Mouse (Mus musculus): ENCODE results near the gene Cand1. TPM values are rescaled to one million over a fixed set of nuclear protein-coding genes. Genes with fewer than 3 reads are reported as not detected.

The Cand1 gene
- polyA plus RNA-seq, 1 experiment from 2014 or later: 51.5 TPM

GRCm38 (mm10) chr10:119239633-119239968, 254 bp downstream of the Cand1 start:
- 0 out of 2 replicates have a peak, but pooled peaks cover 6% of the 10 kb centered on the region for H3K4me1 ChIP-seq
- H3K36me3 ChIP-seq: no peaks in the 10 kb centered on the region
- H3K27ac ChIP-seq: peak overlapping the region; percentile 98
- no peaks in the 10 kb centered on the region for H3K9me3 ChIP-seq
- H3K4me2 ChIP-seq: peak overlapping the region; percentile 65
- ATAC-seq (ENCODE audit: insufficient read depth, low FRiP score, low read depth): peak; percentile 41; the same call in 1 of the 2 replicates
- H3K27me3 ChIP-seq (replicated peaks): no peaks in the 10 kb centered on the region
- H3K4me3 ChIP-seq (replicated peaks): peak overlapping the region; percentile 87
- WGBS: under 1% methylated on average over 31 of the region's 37 CpGs
- H3K9ac ChIP-seq: peak overlapping the region; percentile 96

- peak overlapping the region; percentile 98 for H3K27ac ChIP-seq
- peak overlapping the region; percentile 96 for H3K9ac ChIP-seq
- H3K4me3 ChIP-seq (replicated peaks): peak overlapping the region; percentile 87
- 0 out of 2 replicates have a peak, but pooled peaks cover 6% of the 10 kb centered on the region for H3K4me1 ChIP-seq
- H3K9me3 ChIP-seq: no peaks in the 10 kb centered on the region
- no peaks in the 10 kb centered on the region for H3K36me3 ChIP-seq
- WGBS: under 1% methylated on average over 44 of the region's 54 CpGs
- peak; percentile 9 for ATAC-seq (ENCODE audit: insufficient read depth, low FRiP score, low read depth)
- H3K4me2 ChIP-seq: peak overlapping the region; percentile 65
- H3K27me3 ChIP-seq (replicated peaks): no peaks in the 10 kb centered on the region
Observed at GRCm38 (mm10) chr10:119238985-119239631, 747 bp downstream of the Cand1 start.

- no peaks in the 10 kb centered on the region for H3K27me3 ChIP-seq (replicated peaks)
- no peaks in the 10 kb centered on the region for H3K36me3 ChIP-seq
- no peak overlapping the region for H3K9ac ChIP-seq
- WGBS: 81% methylated on average over 5 of the region's 5 CpGs
- H3K4me3 ChIP-seq (replicated peaks): no peak overlapping the region
- no peaks in the 10 kb centered on the region for H3K9me3 ChIP-seq
- H3K4me2 ChIP-seq: no peak overlapping the region
- H3K27ac ChIP-seq: no peak overlapping the region
- peaks cover 11% of the 10 kb centered on the region; the same call in 1 of the 2 replicates for H3K4me1 ChIP-seq
- no peak for ATAC-seq (ENCODE audit: insufficient read depth, low FRiP score, low read depth)
Observed at GRCm38 (mm10) chr10:119231526-119231925, 8.3 kb downstream of the Cand1 start.

- H3K27ac ChIP-seq: no peak overlapping the region
- no peak overlapping the region for H3K4me2 ChIP-seq
- H3K4me3 ChIP-seq (replicated peaks): no peak overlapping the region
- WGBS: 89% methylated on average over 4 of the region's 4 CpGs
- H3K9me3 ChIP-seq: no peaks in the 10 kb centered on the region
- H3K36me3 ChIP-seq: peaks cover 8% of the 10 kb centered on the region
- no peaks in the 10 kb centered on the region for H3K27me3 ChIP-seq (replicated peaks)
- no peak for ATAC-seq (ENCODE audit: insufficient read depth, low FRiP score, low read depth)
- H3K9ac ChIP-seq: no peak overlapping the region
- H3K4me1 ChIP-seq: peaks cover 11% of the 10 kb centered on the region; the same call in 1 of the 2 replicates
Observed at GRCm38 (mm10) chr10:119230703-119231102, 9.2 kb downstream of the Cand1 start.

- Histone ChIP-seq H3K27ac (no peak overlapping the region), H3K4me1 (peaks cover 11% of the 10 kb centered on the region; the same call in 1 of the 2 replicates), H3K4me3 (replicated peaks) (no peak overlapping the region), H3K9ac (no peak overlapping the region), H3K36me3 (peaks cover 11% of the 10 kb centered on the region), H3K4me2 (no peak overlapping the region), H3K9me3 (no peaks in the 10 kb centered on the region), H3K27me3 (replicated peaks) (no peaks in the 10 kb centered on the region)
- ATAC-seq (ENCODE audit: insufficient read depth, low FRiP score, low read depth): no peak
- 58% methylated on average over 5 of the region's 5 CpGs for WGBS
Observed at GRCm38 (mm10) chr10:119230074-119230669, 9.7 kb downstream of the Cand1 start.

DNA sequence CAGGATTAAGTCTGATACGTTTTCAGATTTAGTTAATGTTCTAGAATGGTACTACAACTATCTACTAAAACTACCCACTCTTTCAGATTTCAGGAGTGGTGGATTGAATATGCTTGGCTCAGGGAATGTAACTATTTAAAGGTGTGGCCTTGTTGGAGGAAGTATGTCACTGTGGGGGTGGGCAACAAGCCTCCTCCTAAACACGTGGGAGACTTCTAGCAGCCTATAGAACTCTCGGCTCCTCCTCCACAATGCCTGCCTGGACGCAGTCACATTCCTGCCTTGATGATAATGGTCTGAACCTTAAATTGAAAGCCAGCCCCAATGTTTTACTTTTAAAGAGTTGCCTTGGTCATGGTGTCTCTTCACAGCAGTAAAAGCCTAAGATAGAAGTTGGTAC, 16.2 kb downstream of the Cand1 start:
- Histone ChIP-seq H3K36me3 (peaks cover 19% of the 10 kb centered on the region), H3K27ac (no peak overlapping the region), H3K4me1 (no peaks in the 10 kb centered on the region), H3K9me3 (no peaks in the 10 kb centered on the region), H3K4me3 (replicated peaks) (no peak overlapping the region), H3K27me3 (replicated peaks) (no peaks in the 10 kb centered on the region), H3K9ac (no peak overlapping the region), H3K4me2 (no peak overlapping the region)
- ATAC-seq (ENCODE audit: insufficient read depth, low FRiP score, low read depth): no peak
- 75% methylated on average over 4 of the region's 4 CpGs for WGBS

DNA sequence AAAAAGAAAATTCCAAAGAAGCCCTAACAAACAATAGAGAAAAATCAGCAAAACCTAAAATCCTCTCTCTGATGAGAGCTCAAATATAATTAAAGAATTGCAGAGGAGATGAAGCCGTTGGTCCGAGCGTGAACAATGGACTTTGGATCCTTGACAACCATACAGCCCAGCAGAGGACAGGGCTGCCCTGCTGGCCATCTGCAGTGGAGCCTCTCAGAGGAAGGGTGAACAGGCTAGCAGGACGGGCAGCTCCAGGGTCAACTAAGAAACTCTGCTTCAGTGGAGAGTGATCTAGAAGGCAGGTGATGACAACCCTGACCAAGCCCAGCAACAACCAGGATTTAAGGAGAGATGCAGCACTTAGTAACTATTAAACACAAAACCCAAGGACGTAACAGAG, 18.2 kb downstream of the Cand1 start:
- no peaks in the 10 kb centered on the region for H3K9me3 ChIP-seq
- ATAC-seq (ENCODE audit: insufficient read depth, low FRiP score, low read depth): no peak
- 71% methylated on average over 5 of the region's 5 CpGs for WGBS
- no peaks in the 10 kb centered on the region for H3K4me1 ChIP-seq
- no peak overlapping the region for H3K27ac ChIP-seq
- H3K4me3 ChIP-seq (replicated peaks): no peak overlapping the region
- H3K27me3 ChIP-seq (replicated peaks): no peaks in the 10 kb centered on the region
- peaks cover 20% of the 10 kb centered on the region for H3K36me3 ChIP-seq
- H3K9ac ChIP-seq: no peak overlapping the region
- no peak overlapping the region for H3K4me2 ChIP-seq

GRCm38 (mm10) chr10:119219415-119219814, 20.4 kb downstream of the Cand1 start:
- no peak overlapping the region for H3K4me2 ChIP-seq
- H3K27ac ChIP-seq: no peak overlapping the region
- 50% methylated on average over 11 of the region's 11 CpGs for WGBS
- H3K4me3 ChIP-seq (replicated peaks): no peak overlapping the region
- no peaks in the 10 kb centered on the region for H3K9me3 ChIP-seq
- peaks cover 19% of the 10 kb centered on the region for H3K36me3 ChIP-seq
- ATAC-seq (ENCODE audit: insufficient read depth, low FRiP score, low read depth): no peak
- no peaks in the 10 kb centered on the region for H3K4me1 ChIP-seq
- no peaks in the 10 kb centered on the region for H3K27me3 ChIP-seq (replicated peaks)
- H3K9ac ChIP-seq: no peak overlapping the region

DNA sequence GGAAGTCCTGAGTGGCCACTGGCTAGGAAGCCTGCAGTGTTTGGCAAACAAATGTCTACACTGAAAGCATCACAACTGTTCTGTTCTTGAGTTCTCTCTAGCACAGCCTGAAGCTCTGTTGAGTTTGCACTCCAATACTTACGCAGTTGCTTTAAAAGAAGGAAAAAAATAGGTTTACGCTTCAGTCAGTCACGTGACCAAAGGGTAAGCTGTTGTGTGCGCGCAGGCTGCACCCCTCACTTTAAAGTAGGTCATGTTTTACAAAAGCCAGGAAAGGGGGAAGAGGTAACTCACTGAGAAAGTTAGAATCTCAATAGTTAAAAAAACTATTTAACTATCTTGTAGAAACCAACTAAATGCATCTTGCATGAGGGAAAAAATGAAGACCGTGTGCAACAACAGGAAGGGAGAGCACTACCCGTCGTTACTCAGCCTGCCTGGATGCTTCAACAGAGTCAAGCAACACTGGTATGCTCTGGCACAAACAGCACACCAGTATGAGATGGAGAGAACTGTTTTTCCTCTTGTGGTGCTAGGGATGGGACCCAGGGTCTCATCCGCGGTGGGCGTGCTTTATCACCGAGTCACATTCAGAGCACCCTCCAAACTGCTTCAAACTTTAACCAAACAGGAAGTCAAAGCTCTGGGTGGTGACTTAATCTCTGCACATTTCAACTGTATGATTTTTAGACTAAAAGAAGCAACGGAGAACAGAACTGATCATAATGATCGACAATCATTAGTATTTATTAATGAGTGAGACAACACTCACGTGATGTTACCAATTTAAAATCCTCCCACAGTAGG, 21.4 kb downstream of the Cand1 start:
- no peaks in the 10 kb centered on the region for H3K9me3 ChIP-seq
- no peak overlapping the region for H3K27ac ChIP-seq
- H3K4me1 ChIP-seq: no peaks in the 10 kb centered on the region
- 89% methylated on average over 15 of the region's 15 CpGs for WGBS
- H3K36me3 ChIP-seq: peaks cover 23% of the 10 kb centered on the region
- H3K4me3 ChIP-seq (replicated peaks): no peak overlapping the region
- H3K27me3 ChIP-seq (replicated peaks): no peaks in the 10 kb centered on the region
- no peak overlapping the region for H3K4me2 ChIP-seq
- no peak for ATAC-seq (ENCODE audit: insufficient read depth, low FRiP score, low read depth)
- no peak overlapping the region for H3K9ac ChIP-seq

GRCm38 (mm10) chr10:119212443-119212842, 27.4 kb downstream of the Cand1 start:
- no peak overlapping the region for H3K4me3 ChIP-seq (replicated peaks)
- no peak overlapping the region for H3K27ac ChIP-seq
- no peaks in the 10 kb centered on the region for H3K27me3 ChIP-seq (replicated peaks)
- ATAC-seq (ENCODE audit: insufficient read depth, low FRiP score, low read depth): no peak
- 80% methylated on average over 5 of the region's 5 CpGs for WGBS
- no peak overlapping the region for H3K9ac ChIP-seq
- H3K4me2 ChIP-seq: no peak overlapping the region
- no peaks in the 10 kb centered on the region for H3K9me3 ChIP-seq
- H3K4me1 ChIP-seq: no peaks in the 10 kb centered on the region
- peaks cover 58% of the 10 kb centered on the region for H3K36me3 ChIP-seq

DNA sequence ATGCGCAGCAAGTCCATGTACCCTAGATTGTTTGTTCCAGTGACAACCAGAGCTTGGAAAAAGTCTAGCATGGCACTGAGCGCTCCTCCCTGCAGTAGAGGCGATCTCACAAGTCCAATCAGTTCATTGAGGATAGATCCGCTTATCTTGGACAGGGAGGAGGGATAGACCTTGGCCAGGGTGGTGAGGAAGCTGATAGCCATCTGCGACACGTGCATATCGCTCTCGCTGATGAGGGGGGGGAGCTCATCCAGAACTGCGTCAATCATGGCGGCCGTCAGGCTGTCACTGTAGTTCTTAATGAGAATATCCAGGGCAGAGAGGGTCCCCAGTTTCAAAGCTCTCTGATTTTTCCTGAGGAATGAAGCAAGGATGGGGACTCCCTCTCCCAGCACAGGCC, 28.6 kb downstream of the Cand1 start:
- H3K4me2 ChIP-seq: no peak overlapping the region
- ATAC-seq (ENCODE audit: insufficient read depth, low FRiP score, low read depth): no peak

More for the DNA sequence above, 28.6 kb downstream of the Cand1 start:
- Histone ChIP-seq H3K4me3 (replicated peaks) (no peak overlapping the region), H3K9me3 (no peaks in the 10 kb centered on the region), H3K36me3 (peaks cover 63% of the 10 kb centered on the region), H3K4me1 (no peaks in the 10 kb centered on the region), H3K27me3 (replicated peaks) (no peaks in the 10 kb centered on the region), H3K9ac (no peak overlapping the region), H3K27ac (no peak overlapping the region)
- 94% methylated on average over 11 of the region's 11 CpGs for WGBS
